Mouse (Mus musculus) neural tube, embryonic 14.5 days (tissue): Measurements from ENCODE around the gene Gcc2. TPM values are rescaled to one million over a fixed set of nuclear protein-coding genes. Genes with fewer than 3 reads are reported as not detected.
"Not testable (repeated sequence)": the region's sequence is repeated elsewhere in the genome, so short reads cannot be mapped to it uniquely, and the experiment has no call there.

Experiments
- ATAC-seq: fragments of 200-750 bp; cut with Nextera tagmentation; 2 replicates; pipeline ENCODE4 v1.8.0; 2017; ENCODE audit warnings: low read depth, mild to moderate bottlenecking, moderate TSS enrichment, moderate library complexity
- H3K27ac ChIP-seq: fragments of 300-500 bp; sonication (generic); 2 replicates; pipeline ENCODE4 v1.5.1; 2014; ENCODE audit warnings: low read depth, mild to moderate bottlenecking, control low read depth, low read length, moderate library complexity, mixed read lengths
- H3K27me3 ChIP-seq: fragments of 300-500 bp; sonication (generic); 2 replicates; pipeline ENCODE4 v1.6.1; 2014; ENCODE audit warnings: low read length; ENCODE audit not compliant: control insufficient read depth, insufficient read depth
- H3K36me3 ChIP-seq: fragments of 300-500 bp; sonication (generic); 2 replicates; pipeline ENCODE4 v1.6.1; 2014; ENCODE audit warnings: low read length, mixed read lengths; ENCODE audit not compliant: control insufficient read depth, insufficient read depth
- H3K4me1 ChIP-seq: fragments of 300-500 bp; sonication (generic); 2 replicates; pipeline ENCODE4 v1.6.1; 2014; ENCODE audit warnings: low read length; ENCODE audit not compliant: control insufficient read depth, insufficient read depth
- H3K4me2 ChIP-seq: fragments of 300-500 bp; sonication (generic); 2 replicates; pipeline ENCODE4 v1.6.1; 2014; ENCODE audit warnings: mild to moderate bottlenecking, low read depth, low read length, control low read depth
- H3K4me3 ChIP-seq: fragments of 300-500 bp; sonication (generic); 2 replicates; pipeline ENCODE4 v1.5.1; 2014; ENCODE audit warnings: low read depth, low read length, control low read depth, mixed read lengths
- H3K9ac ChIP-seq: fragments of 300-500 bp; sonication (generic); replicated peaks from 2 replicates; pipeline ENCODE4 v1.6.1; 2014; ENCODE audit warnings: low read depth, mild to moderate bottlenecking, control low read depth, low read length, mixed read lengths
- H3K9me3 ChIP-seq: fragments of 300-500 bp; sonication (generic); 2 replicates; pipeline ENCODE4 v1.6.1; 2016; ENCODE audit warnings: low read length; ENCODE audit not compliant: control insufficient read depth
- WGBS: fragments of 180-500 bp; shearing (Covaris S2); extraction: QIAGEN DNeasy Blood & Tissue Kit; methylation state at CpG from one replicate; pipeline ENCODE4 v1.1.7; 2014; 5-methylcytosine and 5-hydroxymethylcytosine counted together
- polyA plus RNA-seq: library from polyadenylated mRNA; unstranded; fragments of >200 nt; fragmentation: Nextera tagmentation; extraction: Ambion mirVana; gene quantifications from 2 replicates; pipeline ENCODE4 v1.2.1, GENCODE M21; 2014

Gene Gcc2
- polyA plus RNA-seq, 1 experiment from 2014 or later: 89.2 TPM

DNA sequence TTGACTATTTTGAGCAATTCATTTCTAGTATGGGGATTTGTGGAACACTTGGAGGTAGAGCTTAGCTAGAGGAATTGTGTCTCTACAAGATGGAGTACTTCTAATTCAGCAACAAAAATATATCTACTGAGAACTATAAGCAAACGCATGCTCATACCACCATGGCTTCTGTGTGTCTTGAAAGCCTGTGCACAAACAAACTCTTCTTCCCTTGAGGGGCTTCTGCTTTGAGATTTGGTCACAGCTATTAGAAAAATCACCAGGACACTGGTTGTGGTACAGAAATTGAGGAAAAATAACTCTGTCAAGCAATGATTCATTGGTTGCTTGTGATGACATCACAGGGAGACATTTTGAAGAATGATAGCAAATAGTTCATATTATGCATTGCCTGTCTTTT lies 39.9 kb upstream of the Gcc2 start:
- H3K27me3 ChIP-seq: no peaks in the 10 kb centered on the region
- WGBS: 92% methylated on average over 1 of the region's 1 CpGs

GRCm38 (mm10) chr10:58217366-58217765 lies 37.9 kb upstream of the Gcc2 start:
- Histone ChIP-seq H3K4me3 (no peak overlapping the region), H3K27ac (no peak overlapping the region), H3K36me3 (no peaks in the 10 kb centered on the region), H3K27me3 (no peaks in the 10 kb centered on the region), H3K9ac (no peak overlapping the region), H3K9me3 (no peaks in the 10 kb centered on the region), H3K4me2 (no peak overlapping the region), H3K4me1 (no peaks in the 10 kb centered on the region)
- WGBS: 91% methylated on average over 3 of the region's 3 CpGs
- no peak for ATAC-seq

More for the DNA sequence above, 39.9 kb upstream of the Gcc2 start:
- H3K36me3 ChIP-seq: no peaks in the 10 kb centered on the region
- H3K4me3 ChIP-seq: no peak overlapping the region
- no peak overlapping the region for H3K4me2 ChIP-seq
- no peaks in the 10 kb centered on the region for H3K9me3 ChIP-seq
- ATAC-seq: no peak
- H3K9ac ChIP-seq: no peak overlapping the region
- H3K27ac ChIP-seq: no peak overlapping the region
- no peaks in the 10 kb centered on the region for H3K4me1 ChIP-seq

DNA sequence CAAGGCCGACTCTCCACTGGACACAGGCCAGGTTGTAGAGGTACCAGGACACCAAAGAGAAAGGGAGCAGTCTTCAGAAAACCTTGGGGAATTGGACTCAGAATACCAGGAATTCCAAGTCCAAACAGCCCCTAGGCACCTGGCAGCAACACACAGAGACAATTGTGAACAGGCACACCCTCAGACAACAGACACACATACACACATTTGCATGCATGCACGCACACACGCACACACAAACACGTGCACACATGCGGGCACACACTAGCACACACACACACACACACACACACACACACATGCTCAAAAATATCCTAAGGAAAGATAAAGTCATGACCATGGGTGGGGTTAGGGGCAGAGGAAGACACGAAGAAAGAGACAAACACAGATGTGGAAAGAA lies 34.6 kb upstream of the Gcc2 start:
- H3K4me3 ChIP-seq: no peak overlapping the region
- no peaks in the 10 kb centered on the region for H3K36me3 ChIP-seq
- H3K4me1 ChIP-seq: no peaks in the 10 kb centered on the region
- no peaks in the 10 kb centered on the region for H3K27me3 ChIP-seq
- H3K9ac ChIP-seq: no peak overlapping the region
- no peak for ATAC-seq
- H3K27ac ChIP-seq: no peak overlapping the region
- H3K4me2 ChIP-seq: no peak overlapping the region
- H3K9me3 ChIP-seq: peaks cover 5% of the 10 kb centered on the region; the same call in 1 of the 2 replicates
- 84% methylated on average over 6 of the region's 6 CpGs for WGBS

GRCm38 (mm10) chr10:58221571-58221970 lies 33.7 kb upstream of the Gcc2 start:
- not testable (repeated sequence) for H3K36me3 ChIP-seq, H3K27ac ChIP-seq, H3K9ac ChIP-seq, ATAC-seq, H3K9me3 ChIP-seq, H3K4me2 ChIP-seq, H3K4me3 ChIP-seq, H3K4me1 ChIP-seq, H3K27me3 ChIP-seq
- WGBS: 98% methylated on average over 2 of the region's 2 CpGs

DNA sequence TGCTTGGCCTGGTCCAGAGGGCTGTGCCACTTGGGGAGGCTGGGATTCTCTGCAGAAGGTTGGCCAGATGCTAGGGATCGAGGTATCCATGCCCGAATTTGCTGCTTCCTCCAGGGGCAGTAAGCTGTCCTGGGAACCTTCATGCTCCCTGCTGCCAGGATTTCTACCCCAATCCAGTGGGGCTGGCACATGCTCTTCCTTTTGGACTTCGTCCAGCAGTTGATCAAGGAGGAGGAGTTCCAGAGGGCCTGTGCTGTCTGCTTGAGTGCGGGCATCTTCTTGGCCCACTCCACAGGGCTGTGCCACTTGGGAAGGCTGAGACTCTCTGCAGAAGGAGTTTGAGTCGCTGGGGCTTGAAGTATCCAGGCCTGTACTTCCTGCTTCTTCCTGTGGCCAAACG lies 32.1 kb upstream of the Gcc2 start:
- H3K27ac ChIP-seq, H3K9ac ChIP-seq, H3K36me3 ChIP-seq, ATAC-seq, H3K4me3 ChIP-seq, H3K4me1 ChIP-seq, H3K4me2 ChIP-seq, H3K27me3 ChIP-seq, H3K9me3 ChIP-seq: not testable (repeated sequence)
- 86% methylated on average over 2 of the region's 6 CpGs for WGBS

DNA sequence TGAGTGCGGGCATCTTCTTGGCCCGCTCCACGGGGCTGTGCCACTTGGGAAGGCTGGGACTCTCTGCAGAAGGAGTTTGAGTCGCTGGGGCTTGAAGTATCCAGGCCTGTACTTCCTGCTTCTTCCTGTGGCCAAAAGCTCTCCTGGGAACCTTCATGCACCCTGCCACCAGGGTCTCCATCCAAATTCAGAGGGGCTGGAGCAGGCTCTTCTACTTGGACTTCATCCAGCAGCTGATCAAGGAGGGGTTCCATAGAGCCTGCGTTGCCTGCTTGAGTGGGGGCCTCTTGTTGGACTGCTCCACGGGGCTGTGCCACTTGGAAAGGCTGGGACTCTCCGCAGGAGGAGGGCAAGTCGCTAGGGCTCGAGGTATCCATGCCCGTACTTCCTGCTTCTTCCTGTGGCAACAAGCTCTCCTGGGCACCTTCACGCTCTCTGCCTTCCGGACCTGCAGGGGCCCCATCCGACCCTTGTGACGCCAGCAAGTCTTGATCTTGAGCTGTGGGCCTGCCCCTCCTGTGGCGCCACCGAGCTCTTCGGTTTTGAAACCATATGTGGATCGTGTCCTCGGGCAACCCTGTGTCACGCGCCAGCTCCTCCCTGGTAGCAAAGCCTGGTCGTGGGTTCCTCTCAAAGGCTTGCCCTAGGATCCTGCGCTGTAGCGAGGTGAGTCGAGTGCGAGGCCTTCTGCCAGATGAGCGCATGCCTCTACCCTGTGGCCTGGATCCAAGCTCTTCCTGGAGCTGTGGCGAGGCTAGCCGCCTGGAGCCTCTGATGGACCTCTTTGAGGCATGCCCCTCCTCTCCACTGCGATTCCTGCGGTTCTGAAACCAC lies 31.1 kb upstream of the Gcc2 start:
- not testable (repeated sequence) for H3K9ac ChIP-seq, H3K36me3 ChIP-seq, H3K27me3 ChIP-seq, ATAC-seq, H3K9me3 ChIP-seq, H3K4me1 ChIP-seq, H3K4me3 ChIP-seq, H3K27ac ChIP-seq, H3K4me2 ChIP-seq
- WGBS: 84% methylated on average over 26 of the region's 31 CpGs

- H3K4me2 ChIP-seq, ATAC-seq, H3K9me3 ChIP-seq, H3K27ac ChIP-seq, H3K4me3 ChIP-seq, H3K36me3 ChIP-seq, H3K4me1 ChIP-seq, H3K9ac ChIP-seq, H3K27me3 ChIP-seq: not testable (repeated sequence)
- 86% methylated on average over 16 of the region's 18 CpGs for WGBS
Measured at GRCm38 (mm10) chr10:58224827-58225785, 30.2 kb upstream of the Gcc2 start, which contains the start of gene AW822073. AW822073 (minus strand) TSS chr10:58224930.

DNA sequence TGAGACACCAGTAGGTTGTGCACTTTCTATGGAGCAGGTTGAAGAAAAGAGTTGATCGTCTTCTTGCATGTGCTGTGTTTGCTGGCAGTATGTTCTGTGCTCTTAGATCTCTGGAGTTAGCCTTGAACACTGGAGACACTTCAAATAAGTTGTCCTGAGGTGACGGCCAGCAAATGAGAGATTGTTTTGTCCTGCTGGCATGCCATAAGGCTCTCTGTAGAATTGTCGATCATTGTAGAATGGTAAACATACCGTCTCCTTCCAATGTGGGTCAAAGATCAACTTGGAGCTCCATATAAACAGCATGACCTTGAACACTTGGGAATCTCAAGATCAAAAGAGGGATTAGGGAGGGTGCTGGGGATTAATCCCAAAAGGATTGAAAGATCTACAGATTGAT lies 28.9 kb upstream of the Gcc2 start:
- not testable (repeated sequence) for H3K36me3 ChIP-seq, H3K4me1 ChIP-seq, ATAC-seq, H3K27ac ChIP-seq, H3K9ac ChIP-seq, H3K4me2 ChIP-seq, H3K4me3 ChIP-seq, H3K9me3 ChIP-seq, H3K27me3 ChIP-seq
- 88% methylated on average over 4 of the region's 4 CpGs for WGBS

DNA sequence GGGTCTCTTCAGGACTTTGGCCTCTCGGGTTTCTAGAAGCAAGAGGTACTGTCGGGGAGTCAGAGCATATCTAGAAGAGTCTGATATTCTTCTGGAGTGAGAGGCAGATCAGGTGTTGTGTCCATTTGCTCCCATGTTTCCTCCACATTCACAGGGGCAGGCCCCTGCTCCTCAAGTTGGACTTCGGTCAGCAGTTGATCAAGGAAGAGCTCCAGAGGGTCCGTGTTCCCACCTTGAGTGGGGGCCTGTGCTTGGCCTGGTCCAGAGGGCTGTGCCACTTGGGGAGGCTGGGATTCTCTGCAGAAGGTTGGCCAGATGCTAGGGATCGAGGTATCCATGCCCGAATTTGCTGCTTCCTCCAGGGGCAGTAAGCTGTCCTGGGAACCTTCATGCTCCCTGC lies 27.5 kb upstream of the Gcc2 start:
- WGBS: 85% methylated on average over 2 of the region's 6 CpGs
- ATAC-seq, H3K9ac ChIP-seq, H3K27me3 ChIP-seq, H3K4me3 ChIP-seq, H3K4me2 ChIP-seq, H3K27ac ChIP-seq, H3K4me1 ChIP-seq, H3K36me3 ChIP-seq: not testable (repeated sequence)
- H3K9me3 ChIP-seq: peaks cover 15% of the 10 kb centered on the region
